Mouse (Mus musculus) neural tube, embryonic 10.5 days (tissue): Measurements from ENCODE around the gene Csrnp3.
A peak's percentile ranks its signal among the peaks of the same experiment; 100 is the strongest.

Experiments used
- DNase-seq: peaks from one replicate; pipeline ENCODE4 v3.0.0-alpha.2; 2017; ENCODE audit warnings: low spot score; ENCODE audit errors: extremely low spot score

The Csrnp3 gene

DNA sequence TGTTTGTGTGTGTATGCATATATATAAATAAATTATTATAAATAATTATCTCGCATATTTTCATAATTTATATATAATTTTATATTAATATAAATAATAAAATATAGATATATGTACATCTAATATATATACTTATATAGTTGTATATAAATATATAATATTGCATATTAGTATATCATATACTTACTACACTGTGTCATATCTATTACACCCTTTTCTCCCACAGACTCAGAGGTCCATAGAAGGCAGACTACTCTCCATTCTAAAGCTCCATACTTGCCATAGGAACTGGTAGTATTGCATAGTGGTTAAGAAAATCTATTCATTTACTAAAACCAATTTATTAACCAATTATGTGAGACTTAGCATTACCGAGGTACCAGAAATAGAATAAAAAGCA lies 164.1 kb downstream of the Csrnp3 start:
- no peak for DNase-seq

DNA sequence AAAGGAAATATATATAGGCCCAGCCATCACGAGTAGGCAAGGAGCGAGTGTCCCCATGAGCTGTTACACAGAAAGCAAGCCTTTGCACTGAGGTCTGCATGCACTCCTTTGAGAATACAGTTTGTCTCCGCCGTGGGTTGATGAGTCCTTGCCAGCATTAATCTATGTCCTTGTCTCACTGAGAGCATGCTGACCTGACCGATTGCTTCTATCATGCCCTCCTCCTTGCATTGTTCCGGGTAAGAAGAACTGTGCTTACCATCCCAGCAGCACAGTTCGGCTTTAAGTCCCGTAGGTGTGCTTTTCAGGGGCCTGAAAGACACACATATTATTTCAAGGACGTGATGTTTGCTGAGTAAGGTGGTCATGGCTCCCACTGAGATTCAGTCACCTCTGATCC lies 173.1 kb downstream of the Csrnp3 start:
- no peak for DNase-seq

DNA sequence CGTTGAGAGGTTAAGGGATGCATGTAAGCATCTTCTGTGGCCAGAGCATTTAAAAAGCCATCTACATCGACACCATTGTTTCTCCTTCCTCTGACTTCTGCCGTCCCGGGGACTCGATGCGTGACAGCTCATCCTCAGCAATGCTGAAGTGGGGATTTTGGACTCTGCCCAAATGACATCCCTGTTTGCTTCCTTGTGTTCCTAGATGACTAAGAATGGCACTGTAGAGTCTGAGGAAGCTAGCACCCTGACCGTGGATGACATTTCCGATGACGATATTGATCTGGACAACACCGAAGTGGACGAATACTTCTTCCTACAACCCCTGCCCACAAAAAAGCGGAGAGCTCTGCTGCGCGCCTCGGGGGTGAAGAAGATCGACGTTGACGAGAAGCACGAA lies 173.7 kb downstream of the Csrnp3 start:
- DNase-seq, result no peak

GRCm38 (mm10) chr2:66023419-66023818 lies 177.9 kb downstream of the Csrnp3 start:
- no peak for DNase-seq

DNA sequence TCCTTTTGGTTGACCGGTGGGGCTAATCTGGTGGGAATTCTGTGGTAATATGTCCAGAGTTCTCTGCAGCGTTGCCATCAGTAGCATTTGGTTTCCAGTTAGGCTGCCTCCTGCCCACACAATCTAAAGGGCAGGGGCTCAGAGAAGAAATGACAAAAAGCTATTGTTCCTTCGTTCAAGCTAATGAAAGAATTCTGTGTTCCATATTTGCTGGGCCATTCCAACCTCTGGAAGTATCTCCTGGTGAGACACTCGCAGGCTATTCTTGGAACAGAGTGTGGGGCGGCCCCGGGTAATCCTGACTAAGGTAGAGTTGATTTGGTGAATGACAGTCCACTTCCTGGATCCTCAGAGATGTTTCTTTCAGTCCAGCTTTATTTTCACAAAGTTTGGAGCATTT lies 179.3 kb downstream of the Csrnp3 start:
- no peak for DNase-seq

GRCm38 (mm10) chr2:66028812-66029211 lies 183.2 kb downstream of the Csrnp3 start:
- DNase-seq, result no peak

GRCm38 (mm10) chr2:66034907-66035679 lies 189.5 kb downstream of the Csrnp3 start:
- no peak for DNase-seq

GRCm38 (mm10) chr2:66040611-66041010 lies 195.0 kb downstream of the Csrnp3 start:
- no peak for DNase-seq

GRCm38 (mm10) chr2:66041203-66041916 lies 195.8 kb downstream of the Csrnp3 start:
- no peak for DNase-seq

DNA sequence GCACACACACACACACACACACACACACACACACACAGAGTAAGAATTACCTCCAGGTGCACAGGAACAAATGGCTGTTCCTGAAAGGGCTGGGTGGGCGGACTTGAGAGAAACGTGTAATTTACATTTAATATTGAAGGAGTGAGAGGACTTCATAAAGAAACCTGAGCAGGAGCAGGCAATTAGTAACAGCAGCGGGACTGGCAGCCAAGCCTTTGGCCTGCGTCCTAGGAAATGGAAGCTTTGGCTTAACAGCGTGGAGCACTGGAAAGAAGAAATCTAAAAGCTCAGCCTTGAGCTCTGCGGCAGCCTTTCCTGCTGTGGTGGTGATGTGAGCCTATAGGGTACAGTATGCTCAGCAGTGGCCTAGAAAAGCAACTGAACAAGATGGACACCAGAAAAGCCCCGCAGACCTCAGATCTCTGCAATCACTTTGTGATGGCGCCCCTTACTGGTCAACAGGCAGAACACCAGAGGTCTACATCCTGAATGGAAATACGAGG lies 196.4 kb downstream of the Csrnp3 start:
- peak; percentile 49 for DNase-seq

- peak; percentile 52 for DNase-seq
Observed at GRCm38 (mm10) chr2:66043441-66044404, 198.2 kb downstream of the Csrnp3 start.

DNA sequence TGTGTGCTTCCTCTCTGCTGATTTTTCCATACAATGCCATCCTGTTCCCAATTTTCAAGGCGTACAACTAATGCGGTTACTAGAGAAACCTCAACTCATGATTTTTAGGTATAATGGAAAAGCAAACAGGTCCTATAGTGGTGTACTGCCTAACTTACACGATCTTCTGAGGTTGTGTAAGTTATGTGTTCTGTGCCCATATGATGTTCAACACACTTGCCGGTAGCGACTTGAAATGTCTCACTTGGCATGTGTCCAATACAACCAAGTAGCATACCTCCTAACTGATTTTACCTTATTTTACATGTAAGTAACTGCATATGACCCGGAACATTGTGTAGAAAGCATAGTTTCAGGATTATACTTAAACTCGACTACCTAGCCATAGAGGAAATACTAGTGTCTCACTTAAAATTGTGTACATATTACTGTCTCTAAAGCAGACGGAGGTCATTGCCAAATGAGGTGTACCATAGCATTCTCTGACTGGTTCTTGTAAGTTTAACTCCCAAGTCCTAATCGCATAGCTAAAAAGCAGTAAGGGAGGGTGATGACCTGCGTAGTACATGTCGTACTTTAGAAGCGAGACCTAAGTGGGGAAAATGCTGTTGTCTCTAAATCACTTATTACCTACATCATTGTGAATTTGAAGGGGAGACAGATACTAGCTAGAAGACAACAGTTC lies 199.0 kb downstream of the Csrnp3 start:
- no peak for DNase-seq

- DNase-seq, result no peak
Observed at GRCm38 (mm10) chr2:66063291-66063690, 217.7 kb downstream of the Csrnp3 start.

GRCm38 (mm10) chr2:66069454-66069853 lies 223.9 kb downstream of the Csrnp3 start:
- DNase-seq, result no peak

DNA sequence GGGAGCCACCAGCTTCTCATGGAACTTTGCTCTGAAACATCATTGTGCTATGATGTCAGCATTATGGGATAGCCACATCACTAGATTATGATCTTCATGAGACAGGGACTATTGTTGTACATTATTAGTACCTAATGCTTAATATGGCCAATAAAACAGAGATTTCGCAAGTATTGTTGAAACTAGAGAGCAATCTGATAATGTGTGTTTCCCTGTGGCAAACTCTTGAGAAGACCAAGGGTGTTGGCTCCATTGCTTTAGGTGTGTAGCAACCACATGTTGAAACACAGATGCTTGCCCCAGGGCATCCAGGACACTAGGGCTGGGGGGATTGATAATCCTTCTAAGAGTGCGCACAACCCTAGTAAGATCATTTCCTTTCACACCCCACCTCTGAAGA lies 235.2 kb downstream of the Csrnp3 start:
- no peak for DNase-seq
